Mouse (Mus musculus): ENCODE results near the gene Gm45234. TPM values are rescaled to one million over a fixed set of nuclear protein-coding genes. Genes with fewer than 3 reads are reported as not detected.

Gm45234 gene
- polyA plus RNA-seq, 1 experiment: not detected

- H3K4me1 ChIP-seq (ENCODE audit: control insufficient read depth, insufficient read depth, low read length): peaks cover 27% of the 10 kb centered on the region
- TF ChIP-seq POLR2A (IDR thresholded peaks at IDR 0.05; ENCODE audit: borderline replicate concordance, low read depth, low read length) (no peak), CTCF (IDR thresholded peaks at IDR 0.05; ENCODE audit: low read depth, low read length) (no peak)
- no peak overlapping the region for H3K27ac ChIP-seq (ENCODE audit: insufficient read depth, low read depth, low read length)
- peak overlapping the region; percentile 75 for H3K4me3 ChIP-seq (ENCODE audit: insufficient read depth, low read length)
These were observed 515 bp downstream of the Gm45234 start for GRCm38 (mm10) chr6:124755306-124755705.

- no peak for TF ChIP-seq CTCF (IDR thresholded peaks at IDR 0.05; ENCODE audit: low read depth, low read length)
- Histone ChIP-seq H3K27ac (ENCODE audit: insufficient read depth, low read depth, low read length) (no peak overlapping the region), H3K4me3 (ENCODE audit: insufficient read depth, low read length) (no peak overlapping the region)
These were observed 2.0 kb downstream of the Gm45234 start for GRCm38 (mm10) chr6:124753861-124754260.

GRCm38 (mm10) chr6:124750405-124750804 is 5.4 kb downstream of the Gm45234 start:
- TF ChIP-seq CTCF (IDR thresholded peaks at IDR 0.05; ENCODE audit: low read depth, low read length): no peak
- TF ChIP-seq POLR2A (IDR thresholded peaks at IDR 0.05; ENCODE audit: borderline replicate concordance, low read depth, low read length): no peak
- Histone ChIP-seq H3K27ac (ENCODE audit: insufficient read depth, low read depth, low read length) (no peak overlapping the region), H3K4me3 (ENCODE audit: insufficient read depth, low read length) (no peak overlapping the region), H3K4me1 (ENCODE audit: control insufficient read depth, insufficient read depth, low read length) (peaks cover 6% of the 10 kb centered on the region; the same call in 1 of the 2 replicates)

More at GRCm38 (mm10) chr6:124753861-124754260, 2.0 kb downstream of the Gm45234 start:
- peaks cover 24% of the 10 kb centered on the region for H3K4me1 ChIP-seq (ENCODE audit: control insufficient read depth, insufficient read depth, low read length)

GRCm38 (mm10) chr6:124746654-124747632 is 8.9 kb downstream of the Gm45234 start:
- H3K27ac ChIP-seq (ENCODE audit: insufficient read depth, low read depth, low read length): no peak overlapping the region
- no peak overlapping the region for H3K4me3 ChIP-seq (ENCODE audit: insufficient read depth, low read length)
- no peak for TF ChIP-seq CTCF (IDR thresholded peaks at IDR 0.05; ENCODE audit: low read depth, low read length)
- TF ChIP-seq POLR2A (IDR thresholded peaks at IDR 0.05; ENCODE audit: borderline replicate concordance, low read depth, low read length): no peak
- peaks cover 2% of the 10 kb centered on the region for H3K4me1 ChIP-seq (ENCODE audit: control insufficient read depth, insufficient read depth, low read length)

- H3K4me1 ChIP-seq (ENCODE audit: control insufficient read depth, insufficient read depth, low read length): peaks cover 6% of the 10 kb centered on the region
- no peak overlapping the region for H3K27ac ChIP-seq (ENCODE audit: insufficient read depth, low read depth, low read length)
- H3K4me3 ChIP-seq (ENCODE audit: insufficient read depth, low read length): peak overlapping the region; percentile 66
- TF ChIP-seq POLR2A (IDR thresholded peaks at IDR 0.05; ENCODE audit: borderline replicate concordance, low read depth, low read length) (no peak), CTCF (IDR thresholded peaks at IDR 0.05; ENCODE audit: low read depth, low read length) (no peak)
These were observed 9.6 kb downstream of the Gm45234 start for GRCm38 (mm10) chr6:124746296-124746605.

- H3K4me1 ChIP-seq (ENCODE audit: control insufficient read depth, insufficient read depth, low read length): peaks cover 6% of the 10 kb centered on the region
- peak overlapping the region; percentile 17; the same call in 1 of the 2 replicates for H3K27ac ChIP-seq (ENCODE audit: insufficient read depth, low read depth, low read length)
These were observed 10.1 kb downstream of the Gm45234 start for GRCm38 (mm10) chr6:124745490-124746295.

DNA sequence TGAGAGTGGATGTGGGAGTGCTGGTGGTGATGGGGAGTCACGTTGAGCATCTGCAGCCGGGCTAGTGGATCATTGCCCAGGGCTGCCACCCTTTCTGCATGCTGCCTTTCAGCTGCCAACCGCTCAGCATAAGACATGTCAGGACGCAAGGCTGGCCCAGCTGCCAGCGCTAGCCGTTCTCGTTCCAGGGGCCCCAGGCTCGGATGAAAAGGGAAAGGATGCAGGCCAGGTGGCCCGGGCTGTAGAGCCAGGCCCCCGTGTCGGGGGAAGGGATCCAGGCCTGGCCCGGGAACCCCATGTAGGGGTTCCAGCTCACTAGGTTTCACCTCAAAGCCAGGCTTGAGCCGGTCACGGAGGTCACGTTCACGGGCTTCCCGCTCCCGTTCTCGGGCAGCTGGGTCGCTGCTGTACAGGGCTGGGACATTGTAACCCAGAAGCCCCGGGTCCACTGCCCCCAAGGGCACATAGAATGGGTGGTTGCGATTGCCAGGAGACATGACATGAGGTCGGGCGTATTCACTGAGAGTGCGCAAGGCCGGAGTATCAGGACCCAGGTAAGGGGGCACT is 11.0 kb downstream of the Gm45234 start:
- Histone ChIP-seq H3K4me3 (ENCODE audit: insufficient read depth, low read length) (peak overlapping the region; percentile 66), H3K4me1 (ENCODE audit: control insufficient read depth, insufficient read depth, low read length) (peaks cover 9% of the 10 kb centered on the region), H3K27ac (ENCODE audit: insufficient read depth, low read depth, low read length) (no peak overlapping the region; the same call in 1 of the 2 replicates)
- TF ChIP-seq POLR2A (IDR thresholded peaks at IDR 0.05; ENCODE audit: borderline replicate concordance, low read depth, low read length): no peak
- TF ChIP-seq CTCF (IDR thresholded peaks at IDR 0.05; ENCODE audit: low read depth, low read length): no peak

More at GRCm38 (mm10) chr6:124745490-124746295, 10.1 kb downstream of the Gm45234 start:
- H3K4me3 ChIP-seq (ENCODE audit: insufficient read depth, low read length): peak overlapping the region; percentile 66
- TF ChIP-seq POLR2A (IDR thresholded peaks at IDR 0.05; ENCODE audit: borderline replicate concordance, low read depth, low read length) (no peak), CTCF (IDR thresholded peaks at IDR 0.05; ENCODE audit: low read depth, low read length) (no peak)

GRCm38 (mm10) chr6:124743647-124744046 is 12.2 kb downstream of the Gm45234 start:
- Histone ChIP-seq H3K4me3 (ENCODE audit: insufficient read depth, low read length) (no peak overlapping the region), H3K27ac (ENCODE audit: insufficient read depth, low read depth, low read length) (no peak overlapping the region), H3K4me1 (ENCODE audit: control insufficient read depth, insufficient read depth, low read length) (peaks cover 21% of the 10 kb centered on the region)
- no peak for TF ChIP-seq CTCF (IDR thresholded peaks at IDR 0.05; ENCODE audit: low read depth, low read length)
- TF ChIP-seq POLR2A (IDR thresholded peaks at IDR 0.05; ENCODE audit: borderline replicate concordance, low read depth, low read length): no peak

DNA sequence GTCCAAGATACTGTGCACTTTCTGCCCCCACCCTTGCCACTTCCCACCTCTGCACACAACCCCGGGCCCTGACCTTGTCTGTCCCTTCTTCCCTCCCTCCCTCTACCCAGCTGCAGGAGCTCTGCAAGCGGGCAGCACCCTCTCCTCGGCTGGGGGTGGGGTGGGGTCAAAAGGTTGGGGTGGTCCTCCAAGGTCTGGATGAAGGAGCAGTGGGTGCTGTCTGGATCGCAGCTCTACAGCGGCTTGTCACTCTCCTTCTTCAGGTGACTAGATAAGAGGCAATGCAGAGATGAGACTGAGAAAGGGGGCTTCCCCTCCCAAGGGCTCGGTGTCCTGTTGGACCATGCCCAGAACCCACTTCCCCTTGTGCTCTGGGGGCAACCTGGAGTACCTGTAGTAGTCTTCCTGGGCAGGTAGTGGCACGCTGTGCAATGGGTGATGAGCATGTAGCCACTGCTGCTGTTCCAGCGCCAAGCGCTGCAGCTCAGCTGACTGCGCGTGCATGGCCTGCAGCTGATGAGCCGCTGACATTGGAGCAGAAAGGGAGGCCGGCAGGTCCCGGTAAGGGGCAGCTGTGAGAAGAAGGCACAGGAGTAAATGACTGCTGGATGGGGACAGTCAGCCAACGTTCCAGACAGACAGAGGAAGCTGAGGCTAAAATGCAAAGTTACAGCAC is 12.8 kb downstream of the Gm45234 start:
- Histone ChIP-seq H3K4me1 (ENCODE audit: control insufficient read depth, insufficient read depth, low read length) (peaks cover 24% of the 10 kb centered on the region), H3K4me3 (ENCODE audit: insufficient read depth, low read length) (no peak overlapping the region), H3K27ac (ENCODE audit: insufficient read depth, low read depth, low read length) (no peak overlapping the region)
- TF ChIP-seq POLR2A (IDR thresholded peaks at IDR 0.05; ENCODE audit: borderline replicate concordance, low read depth, low read length) (no peak), CTCF (IDR thresholded peaks at IDR 0.05; ENCODE audit: low read depth, low read length) (no peak)

Measured in bone marrow macrophage, adult 2 months (primary cell).